Mouse (Mus musculus) spleen, postnatal 10 days (tissue): ENCODE measurements around the gene Cyp26b1.

Experiments
- DNase-seq, 2 experiments: peaks; one replicate each; pipeline ENCODE4 v3.0.0; 2021 to 2022; ENCODE audit warnings: low spot score in 2 of 2

Gene Cyp26b1

GRCm38 (mm10) chr6:84562948-84563347 lies 30.8 kb downstream of the Cyp26b1 start:
- DNase-seq = no peak

GRCm38 (mm10) chr6:84561171-84561570 lies 32.5 kb downstream of the Cyp26b1 start:
- DNase-seq = no peak

GRCm38 (mm10) chr6:84549852-84550437 lies 43.8 kb downstream of the Cyp26b1 start:
- no peak for DNase-seq

DNA sequence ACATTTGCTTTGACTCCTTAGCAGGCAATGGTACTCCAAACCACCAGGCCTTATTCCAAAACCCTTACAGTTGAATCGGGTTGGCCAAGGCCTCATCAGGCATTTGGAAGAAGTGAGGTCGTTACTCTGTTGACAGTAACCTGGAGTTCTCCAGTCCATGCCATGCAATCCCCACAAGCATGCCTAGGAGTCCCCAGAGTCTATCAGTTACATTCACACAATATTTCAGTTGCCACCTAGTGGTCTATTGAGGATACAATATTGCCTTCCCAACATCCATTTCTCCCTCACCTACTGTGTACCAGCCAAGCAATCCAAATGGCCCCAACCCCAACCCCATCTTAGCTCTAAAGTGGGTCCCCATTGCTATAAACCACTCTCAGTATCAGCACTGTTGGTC lies 48.3 kb downstream of the Cyp26b1 start:
- no peak for DNase-seq

GRCm38 (mm10) chr6:84544359-84544758 lies 49.3 kb downstream of the Cyp26b1 start:
- no peak for DNase-seq

GRCm38 (mm10) chr6:84543516-84543915 lies 50.2 kb downstream of the Cyp26b1 start:
- no peak for DNase-seq

- no peak for DNase-seq
Observed at GRCm38 (mm10) chr6:84539924-84540323, 53.8 kb downstream of the Cyp26b1 start.

DNA sequence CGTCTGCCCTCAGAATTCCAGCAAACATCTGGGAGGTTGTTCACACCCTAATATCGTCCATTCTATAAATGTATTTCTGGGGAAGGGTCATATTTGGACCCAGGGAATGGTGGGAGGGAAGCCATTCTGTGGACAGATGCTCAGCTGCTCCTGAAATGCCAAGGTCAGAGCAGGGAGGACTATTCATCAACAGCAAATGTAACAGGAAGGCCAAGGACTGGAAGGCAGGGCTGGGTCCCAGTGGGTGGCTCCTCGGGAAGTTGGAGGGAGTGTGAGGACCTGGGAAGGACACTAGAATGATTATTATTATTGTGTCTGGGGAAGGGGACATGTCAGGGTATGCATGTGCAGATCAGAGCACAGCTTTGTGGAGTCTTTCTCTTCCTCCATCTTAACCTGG lies 55.0 kb downstream of the Cyp26b1 start:
- DNase-seq = no peak

DNA sequence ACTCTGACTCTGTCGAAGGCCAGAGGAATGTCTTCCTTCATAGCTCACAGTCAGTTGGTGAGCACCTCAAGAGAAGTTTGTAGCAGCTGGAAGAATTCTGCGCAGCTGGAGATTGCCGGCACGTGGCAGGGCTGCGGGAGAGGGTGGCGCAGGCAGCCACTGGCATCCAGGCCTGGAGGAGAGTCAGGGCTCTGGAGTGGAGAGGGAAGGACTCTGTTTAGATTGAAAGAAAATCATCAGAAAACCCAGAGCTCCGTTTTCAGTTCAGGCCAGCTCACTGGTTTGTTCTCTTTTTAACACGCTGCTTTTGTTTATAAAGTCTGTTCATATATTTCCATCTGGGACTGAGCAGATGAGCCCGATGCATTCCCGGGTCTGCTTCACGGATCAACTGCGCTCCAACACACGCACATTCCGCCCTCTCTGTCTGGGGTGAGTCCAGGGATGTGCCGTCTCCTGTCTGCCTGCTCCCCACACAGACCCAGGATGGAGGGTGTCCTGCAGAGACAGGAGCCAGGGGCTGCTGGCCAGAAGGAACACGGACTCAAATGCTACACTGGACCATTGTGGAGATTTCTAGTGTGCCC lies 56.0 kb downstream of the Cyp26b1 start:
- no peak for DNase-seq

- no peak for DNase-seq
Observed at GRCm38 (mm10) chr6:84534944-84535343, 58.8 kb downstream of the Cyp26b1 start.

DNA sequence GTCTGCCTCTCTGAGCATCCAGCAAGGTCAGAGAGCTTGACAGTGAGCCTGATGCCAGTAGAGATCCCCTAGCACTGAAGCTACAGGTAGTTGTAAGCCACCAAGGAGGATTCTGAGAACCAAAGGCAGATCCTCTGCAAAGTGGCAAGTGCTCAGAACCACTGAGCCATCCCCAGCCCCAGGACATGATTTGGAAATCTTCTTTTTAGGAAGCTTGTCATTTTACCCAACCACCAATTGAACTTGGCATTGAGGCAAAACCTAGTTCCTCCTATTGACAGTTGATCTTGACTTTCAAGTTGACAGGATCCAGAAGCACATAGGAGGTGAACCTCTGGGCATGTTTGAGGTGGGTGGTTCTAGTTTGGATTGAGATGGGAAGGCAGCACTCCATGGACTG lies 63.8 kb downstream of the Cyp26b1 start:
- no peak for DNase-seq

GRCm38 (mm10) chr6:84524901-84525601 lies 68.7 kb downstream of the Cyp26b1 start:
- no peak for DNase-seq
